Mouse (Mus musculus) 3T3-L1 (cell line): ENCODE results near the gene Sgf29.
"Not testable (repeated sequence)": the region's sequence is repeated elsewhere in the genome, so short reads cannot be mapped to it uniquely, and the experiment has no call there.

Experiments used
- DNase-seq: peaks from one replicate; pipeline ENCODE4 v3.0.0-alpha.2; 2015; ENCODE audit warnings: low read depth, low spot score

Gene Sgf29

GRCm38 (mm10) chr7:126681221-126681620, 32.1 kb downstream of the Sgf29 start:
- no peak for DNase-seq

- DNase-seq: not testable (repeated sequence)
These were observed 39.0 kb downstream of the Sgf29 start for GRCm38 (mm10) chr7:126688156-126688555.

- DNase-seq: no peak
These were observed 39.9 kb downstream of the Sgf29 start for GRCm38 (mm10) chr7:126689021-126689420.

GRCm38 (mm10) chr7:126690737-126691136, 41.6 kb downstream of the Sgf29 start:
- no peak for DNase-seq

- no peak for DNase-seq
These were observed 42.6 kb downstream of the Sgf29 start for GRCm38 (mm10) chr7:126691676-126692075.

GRCm38 (mm10) chr7:126692426-126692825, 43.3 kb downstream of the Sgf29 start:
- DNase-seq: no peak

GRCm38 (mm10) chr7:126693256-126693655, 44.1 kb downstream of the Sgf29 start:
- peak; percentile 87 for DNase-seq

GRCm38 (mm10) chr7:126693781-126694180, 44.7 kb downstream of the Sgf29 start:
- DNase-seq: no peak

- peak; percentile 21 for DNase-seq
These were observed 45.4 kb downstream of the Sgf29 start for GRCm38 (mm10) chr7:126694441-126695051.

GRCm38 (mm10) chr7:126695210-126695611, 46.1 kb downstream of the Sgf29 start, which contains the start of gene Bola2:
Bola2 (plus strand) TSS chr7:126695401.
- DNase-seq: peak; percentile 66

- DNase-seq: peak; percentile 95
These were observed 46.6 kb downstream of the Sgf29 start, which contains the start of gene Slx1b for GRCm38 (mm10) chr7:126695631-126696207. Slx1b (minus strand) TSS chr7:126695784.

GRCm38 (mm10) chr7:126696303-126696702, 47.2 kb downstream of the Sgf29 start:
- no peak for DNase-seq

- DNase-seq: no peak
These were observed 47.8 kb downstream of the Sgf29 start for GRCm38 (mm10) chr7:126696886-126697285.

- DNase-seq: no peak
These were observed 48.7 kb downstream of the Sgf29 start for GRCm38 (mm10) chr7:126697838-126698237.

- DNase-seq: no peak
These were observed 51.2 kb downstream of the Sgf29 start for GRCm38 (mm10) chr7:126700063-126701015.

GRCm38 (mm10) chr7:126701070-126701469, 52.0 kb downstream of the Sgf29 start:
- peak; percentile 78 for DNase-seq

GRCm38 (mm10) chr7:126701559-126702357, 52.6 kb downstream of the Sgf29 start:
- no peak for DNase-seq

- DNase-seq: no peak
These were observed 53.2 kb downstream of the Sgf29 start for GRCm38 (mm10) chr7:126702358-126702757.

GRCm38 (mm10) chr7:126702861-126703756, 54.0 kb downstream of the Sgf29 start:
- no peak for DNase-seq

GRCm38 (mm10) chr7:126703757-126704077, 54.6 kb downstream of the Sgf29 start:
- DNase-seq: no peak
